Mouse (Mus musculus): Measurements from ENCODE around the gene Nmnat3. TPM values are rescaled to one million over a fixed set of nuclear protein-coding genes. Genes with fewer than 3 reads are reported as not detected.

Nmnat3 gene
- total and polyA plus RNA-seq, 2 experiments = 9.2 to 11.1 TPM

- no peak overlapping the region for H3K27ac ChIP-seq (replicated peaks; ENCODE audit: insufficient read depth, low read depth, low read length)
- peaks cover 16% of the 10 kb centered on the region for H3K4me1 ChIP-seq (ENCODE audit: control insufficient read depth, insufficient read depth, low read length)
- no peaks in the 10 kb centered on the region for H3K27me3 ChIP-seq (ENCODE audit: control insufficient read depth, insufficient read depth, low read length)
- H3K79me2 ChIP-seq (ENCODE audit: control insufficient read depth, insufficient read depth, low read length) = no peaks in the 10 kb centered on the region
- H3K4me3 ChIP-seq (ENCODE audit: insufficient read depth, low read depth, low read length) = no peak overlapping the region
- peak; percentile 60 for DNase-seq (ENCODE audit: extremely low read depth, low read depth, low spot score)
- TF ChIP-seq CTCF (IDR thresholded peaks at IDR 0.05; ENCODE audit: low read depth, low read length) (no peak), POLR2A (IDR thresholded peaks at IDR 0.05; ENCODE audit: extremely low read depth, insufficient read depth, low read length) (no peak)
- no peak overlapping the region for H3K9ac ChIP-seq (ENCODE audit: low read depth, low read length)
- H3K36me3 ChIP-seq (ENCODE audit: control insufficient read depth, insufficient read depth, low read length) = no peaks in the 10 kb centered on the region
- 26% methylated on average over 3 of the region's 3 CpGs for WGBS
Observed at GRCm38 (mm10) chr9:98418346-98418745, 131.1 kb downstream of the Nmnat3 start.

GRCm38 (mm10) chr9:98420666-98421065, 133.4 kb downstream of the Nmnat3 start:
- Histone ChIP-seq H3K36me3 (ENCODE audit: control insufficient read depth, insufficient read depth, low read length) (no peaks in the 10 kb centered on the region), H3K4me3 (ENCODE audit: insufficient read depth, low read depth, low read length) (no peak overlapping the region), H3K79me2 (ENCODE audit: control insufficient read depth, insufficient read depth, low read length) (no peaks in the 10 kb centered on the region), H3K27me3 (ENCODE audit: control insufficient read depth, insufficient read depth, low read length) (no peaks in the 10 kb centered on the region), H3K9ac (ENCODE audit: low read depth, low read length) (no peak overlapping the region), H3K4me1 (ENCODE audit: control insufficient read depth, insufficient read depth, low read length) (peaks cover 25% of the 10 kb centered on the region), H3K27ac (replicated peaks; ENCODE audit: insufficient read depth, low read depth, low read length) (no peak overlapping the region)
- TF ChIP-seq POLR2A (IDR thresholded peaks at IDR 0.05; ENCODE audit: extremely low read depth, insufficient read depth, low read length) (no peak), CTCF (IDR thresholded peaks at IDR 0.05; ENCODE audit: low read depth, low read length) (no peak)
- no peak for DNase-seq (ENCODE audit: extremely low read depth, low read depth, low spot score)
- WGBS = 26% methylated on average over 1 of the region's 1 CpGs

GRCm38 (mm10) chr9:98421903-98422302, 134.7 kb downstream of the Nmnat3 start:
- WGBS = 25% methylated on average over 3 of the region's 3 CpGs
- DNase-seq (ENCODE audit: extremely low read depth, low read depth, low spot score) = peak; percentile 5
- no peak overlapping the region for H3K4me3 ChIP-seq (ENCODE audit: insufficient read depth, low read depth, low read length)
- no peaks in the 10 kb centered on the region for H3K79me2 ChIP-seq (ENCODE audit: control insufficient read depth, insufficient read depth, low read length)
- no peaks in the 10 kb centered on the region for H3K36me3 ChIP-seq (ENCODE audit: control insufficient read depth, insufficient read depth, low read length)
- TF ChIP-seq POLR2A (IDR thresholded peaks at IDR 0.05; ENCODE audit: extremely low read depth, insufficient read depth, low read length) (no peak), CTCF (IDR thresholded peaks at IDR 0.05; ENCODE audit: low read depth, low read length) (no peak)
- no peak overlapping the region; the same call in 1 of the 2 replicates for H3K27ac ChIP-seq (replicated peaks; ENCODE audit: insufficient read depth, low read depth, low read length)
- no peak overlapping the region for H3K9ac ChIP-seq (ENCODE audit: low read depth, low read length)
- peaks cover 25% of the 10 kb centered on the region for H3K4me1 ChIP-seq (ENCODE audit: control insufficient read depth, insufficient read depth, low read length)
- no peaks in the 10 kb centered on the region for H3K27me3 ChIP-seq (ENCODE audit: control insufficient read depth, insufficient read depth, low read length)

- H3K36me3 ChIP-seq (ENCODE audit: control insufficient read depth, insufficient read depth, low read length) = no peaks in the 10 kb centered on the region
- H3K4me3 ChIP-seq (ENCODE audit: insufficient read depth, low read depth, low read length) = no peak within 1 kb of the TSS
- TF ChIP-seq CTCF (IDR thresholded peaks at IDR 0.05; ENCODE audit: low read depth, low read length) = no peak
- no peak for TF ChIP-seq POLR2A (IDR thresholded peaks at IDR 0.05; ENCODE audit: extremely low read depth, insufficient read depth, low read length)
- WGBS = 25% methylated on average over 5 of the region's 5 CpGs
- no peak within 1 kb of the TSS for H3K9ac ChIP-seq (ENCODE audit: low read depth, low read length)
- peaks cover 25% of the 10 kb centered on the region for H3K4me1 ChIP-seq (ENCODE audit: control insufficient read depth, insufficient read depth, low read length)
- H3K27me3 ChIP-seq (ENCODE audit: control insufficient read depth, insufficient read depth, low read length) = no peaks in the 10 kb centered on the region
- H3K79me2 ChIP-seq (ENCODE audit: control insufficient read depth, insufficient read depth, low read length) = no peaks in the 10 kb centered on the region
- peak; percentile 54 for DNase-seq (ENCODE audit: extremely low read depth, low read depth, low spot score)
- H3K27ac ChIP-seq (replicated peaks; ENCODE audit: insufficient read depth, low read depth, low read length) = peak within 1 kb of the TSS; percentile 60
Observed at GRCm38 (mm10) chr9:98422656-98423055, 135.4 kb downstream of the Nmnat3 start, which contains the start of gene Rbp1. TSS of gene Rbp1 (plus strand) at chr9:98422961.

GRCm38 (mm10) chr9:98423691-98424090, 136.5 kb downstream of the Nmnat3 start:
- H3K4me1 ChIP-seq (ENCODE audit: control insufficient read depth, insufficient read depth, low read length) = peaks cover 21% of the 10 kb centered on the region

GRCm38 (mm10) chr9:98424291-98424690, 137.1 kb downstream of the Nmnat3 start:
- Histone ChIP-seq H3K36me3 (ENCODE audit: control insufficient read depth, insufficient read depth, low read length) (no peaks in the 10 kb centered on the region), H3K27ac (replicated peaks; ENCODE audit: insufficient read depth, low read depth, low read length) (no peak overlapping the region), H3K4me3 (ENCODE audit: insufficient read depth, low read depth, low read length) (no peak overlapping the region), H3K4me1 (ENCODE audit: control insufficient read depth, insufficient read depth, low read length) (peaks cover 21% of the 10 kb centered on the region), H3K27me3 (ENCODE audit: control insufficient read depth, insufficient read depth, low read length) (no peaks in the 10 kb centered on the region), H3K9ac (ENCODE audit: low read depth, low read length) (no peak overlapping the region), H3K79me2 (ENCODE audit: control insufficient read depth, insufficient read depth, low read length) (no peaks in the 10 kb centered on the region)
- DNase-seq (ENCODE audit: extremely low read depth, low read depth, low spot score) = no peak
- no peak for TF ChIP-seq POLR2A (IDR thresholded peaks at IDR 0.05; ENCODE audit: extremely low read depth, insufficient read depth, low read length)
- TF ChIP-seq CTCF (IDR thresholded peaks at IDR 0.05; ENCODE audit: low read depth, low read length) = no peak
- WGBS = 4% methylated on average over 8 of the region's 8 CpGs

More at GRCm38 (mm10) chr9:98423691-98424090, 136.5 kb downstream of the Nmnat3 start:
- Histone ChIP-seq H3K4me3 (ENCODE audit: insufficient read depth, low read depth, low read length) (no peak overlapping the region), H3K27me3 (ENCODE audit: control insufficient read depth, insufficient read depth, low read length) (no peaks in the 10 kb centered on the region), H3K79me2 (ENCODE audit: control insufficient read depth, insufficient read depth, low read length) (no peaks in the 10 kb centered on the region), H3K36me3 (ENCODE audit: control insufficient read depth, insufficient read depth, low read length) (no peaks in the 10 kb centered on the region), H3K27ac (replicated peaks; ENCODE audit: insufficient read depth, low read depth, low read length) (peak overlapping the region; percentile 51; the same call in 1 of the 2 replicates), H3K9ac (ENCODE audit: low read depth, low read length) (no peak overlapping the region)
- no peak for DNase-seq (ENCODE audit: extremely low read depth, low read depth, low spot score)
- no peak for TF ChIP-seq CTCF (IDR thresholded peaks at IDR 0.05; ENCODE audit: low read depth, low read length)
- TF ChIP-seq POLR2A (IDR thresholded peaks at IDR 0.05; ENCODE audit: extremely low read depth, insufficient read depth, low read length) = no peak
- 17% methylated on average over 4 of the region's 4 CpGs for WGBS

All from liver, adult 2 months (tissue).